Mouse (Mus musculus) intestine, postnatal 0 days (tissue): ENCODE data around the gene Cldn20. TPM values are rescaled to one million over a fixed set of nuclear protein-coding genes. Genes with fewer than 3 reads are reported as not detected.

Experiments
- ATAC-seq: fragments of 200-750 bp; cut with Nextera tagmentation; 2 replicates; pipeline ENCODE4 v1.8.0; 2017; ENCODE audit warnings: mild to moderate bottlenecking, moderate TSS enrichment, moderate library complexity
- H3K27ac ChIP-seq: fragments of 300-500 bp; sonication (generic); 2 replicates; pipeline ENCODE4 v1.5.1; 2014; ENCODE audit warnings: mild to moderate bottlenecking, low read depth, low read length, moderate library complexity
- H3K27me3 ChIP-seq: fragments of 300-500 bp; sonication (generic); replicated peaks from 2 replicates; pipeline ENCODE4 v1.6.1; 2014; ENCODE audit warnings: low read length, mixed read lengths; ENCODE audit not compliant: control insufficient read depth, insufficient read depth
- H3K36me3 ChIP-seq: fragments of 300-500 bp; sonication (generic); 2 replicates; pipeline ENCODE4 v1.6.1; 2014; ENCODE audit warnings: mild to moderate bottlenecking, moderate library complexity; ENCODE audit not compliant: control insufficient read depth, insufficient read depth
- H3K4me1 ChIP-seq: fragments of 300-500 bp; sonication (generic); replicated peaks from 2 replicates; pipeline ENCODE4 v1.6.1; 2014; ENCODE audit warnings: antibody characterized with exemption, low read length, mixed read lengths; ENCODE audit not compliant: control insufficient read depth, insufficient read depth
- H3K4me2 ChIP-seq: fragments of 300-500 bp; sonication (generic); replicated peaks from 2 replicates; pipeline ENCODE4 v1.6.1; 2014; ENCODE audit warnings: low read depth, mild to moderate bottlenecking, moderate library complexity
- H3K4me3 ChIP-seq: fragments of 300-500 bp; sonication (generic); 2 replicates; pipeline ENCODE4 v1.5.1; 2014; ENCODE audit warnings: low read depth, low read length
- H3K9ac ChIP-seq: fragments of 300-500 bp; sonication (generic); 2 replicates; pipeline ENCODE4 v1.6.1; 2014; ENCODE audit warnings: mild to moderate bottlenecking, low read depth, low read length
- H3K9me3 ChIP-seq: fragments of 300-500 bp; sonication (generic); 2 replicates; pipeline ENCODE4 v1.6.1; 2016; ENCODE audit warnings: mixed run types; ENCODE audit not compliant: control insufficient read depth
- CTCF ChIP-seq: sonication (generic); IDR thresholded peaks from 2 replicates; pipeline ENCODE4 v1.5.1; 2016; ENCODE audit warnings: low read depth, mild to moderate bottlenecking, control low read depth, antibody characterized with exemption, moderate library complexity
- WGBS: fragments of 180-500 bp; shearing (Covaris S2); extraction: QIAGEN DNeasy Blood & Tissue Kit; methylation state at CpG from one replicate; pipeline ENCODE4 v1.1.7; 2014; 5-methylcytosine and 5-hydroxymethylcytosine counted together
- polyA plus RNA-seq: library from polyadenylated mRNA; unstranded; fragments of >200 nt; fragmentation: Nextera tagmentation; extraction: Ambion mirVana; gene quantifications from 2 replicates; pipeline ENCODE4 v1.2.1, GENCODE M21; 2015

Cldn20 gene
- polyA plus RNA-seq, 1 experiment from 2014 or later = not detected

GRCm38 (mm10) chr17:3491065-3491464 lies 41.3 kb upstream of the Cldn20 start:
- Histone ChIP-seq H3K9me3 (no peaks in the 10 kb centered on the region), H3K9ac (no peak overlapping the region), H3K4me2 (no peak overlapping the region), H3K4me3 (no peak overlapping the region), H3K4me1 (no peaks in the 10 kb centered on the region), H3K27me3 (no peaks in the 10 kb centered on the region), H3K36me3 (no peaks in the 10 kb centered on the region), H3K27ac (no peak overlapping the region)
- ATAC-seq = no peak
- WGBS = 57% methylated on average over 5 of the region's 5 CpGs
- TF ChIP-seq CTCF = no peak

- no peaks in the 10 kb centered on the region for H3K4me1 ChIP-seq
- no peaks in the 10 kb centered on the region for H3K9me3 ChIP-seq
- WGBS = 86% methylated on average over 6 of the region's 6 CpGs
- no peaks in the 10 kb centered on the region for H3K27me3 ChIP-seq
- H3K27ac ChIP-seq = no peak overlapping the region
- no peak overlapping the region for H3K9ac ChIP-seq
- TF ChIP-seq CTCF = no peak
- no peaks in the 10 kb centered on the region for H3K36me3 ChIP-seq
- H3K4me2 ChIP-seq = no peak overlapping the region
- no peak overlapping the region for H3K4me3 ChIP-seq
- ATAC-seq = no peak
Measured at GRCm38 (mm10) chr17:3491667-3492066, 40.7 kb upstream of the Cldn20 start.

DNA sequence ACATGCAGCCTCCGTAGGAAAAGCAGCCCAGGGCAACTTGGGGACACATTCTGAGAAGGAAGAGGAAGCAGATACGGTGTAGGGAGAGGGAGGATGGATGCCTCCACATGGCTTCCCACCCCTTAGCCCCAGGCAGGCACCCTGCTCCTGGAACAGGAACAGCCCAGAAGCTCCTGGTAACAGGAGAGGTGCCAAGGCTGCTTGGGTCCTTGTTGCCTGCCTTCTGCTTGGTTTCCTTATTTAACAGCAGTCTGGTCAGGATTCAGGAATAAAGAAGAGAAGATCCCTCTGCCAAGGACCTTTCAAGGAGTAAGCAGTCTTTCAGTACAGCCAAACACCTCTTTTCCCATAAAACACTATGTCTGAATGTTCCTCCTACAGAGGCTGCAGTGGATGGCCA lies 36.8 kb upstream of the Cldn20 start:
- Histone ChIP-seq H3K27ac (no peak overlapping the region), H3K4me2 (no peak overlapping the region), H3K4me3 (no peak overlapping the region), H3K9ac (no peak overlapping the region), H3K36me3 (no peaks in the 10 kb centered on the region), H3K27me3 (no peaks in the 10 kb centered on the region), H3K4me1 (no peaks in the 10 kb centered on the region), H3K9me3 (no peaks in the 10 kb centered on the region)
- no peak for TF ChIP-seq CTCF
- no peak for ATAC-seq
- WGBS = 61% methylated on average over 2 of the region's 2 CpGs

DNA sequence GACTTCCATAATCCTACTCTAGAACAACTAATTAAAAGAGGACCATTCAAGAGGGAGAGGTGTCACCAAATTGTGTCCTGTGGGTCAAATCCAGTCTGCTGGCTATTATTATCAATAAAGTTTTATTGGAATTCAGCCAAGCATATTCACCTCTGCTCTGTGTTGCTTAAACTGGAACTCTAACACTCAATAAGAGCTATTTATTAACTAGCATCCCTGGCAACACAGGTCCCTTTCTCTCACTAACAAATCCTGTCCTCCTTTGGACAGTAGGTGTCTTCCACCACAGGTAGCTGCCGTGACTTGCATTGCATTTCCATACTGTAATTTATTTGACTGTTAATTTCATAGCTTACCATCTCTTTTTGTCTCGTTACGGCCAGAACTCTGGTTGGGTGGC lies 36.3 kb upstream of the Cldn20 start:
- Histone ChIP-seq H3K36me3 (no peaks in the 10 kb centered on the region), H3K9me3 (no peaks in the 10 kb centered on the region), H3K4me2 (no peak overlapping the region), H3K27me3 (no peaks in the 10 kb centered on the region), H3K9ac (no peak overlapping the region), H3K4me3 (no peak overlapping the region), H3K4me1 (no peaks in the 10 kb centered on the region), H3K27ac (no peak overlapping the region)
- WGBS = 71% methylated on average over 3 of the region's 3 CpGs
- TF ChIP-seq CTCF = no peak
- ATAC-seq = no peak

DNA sequence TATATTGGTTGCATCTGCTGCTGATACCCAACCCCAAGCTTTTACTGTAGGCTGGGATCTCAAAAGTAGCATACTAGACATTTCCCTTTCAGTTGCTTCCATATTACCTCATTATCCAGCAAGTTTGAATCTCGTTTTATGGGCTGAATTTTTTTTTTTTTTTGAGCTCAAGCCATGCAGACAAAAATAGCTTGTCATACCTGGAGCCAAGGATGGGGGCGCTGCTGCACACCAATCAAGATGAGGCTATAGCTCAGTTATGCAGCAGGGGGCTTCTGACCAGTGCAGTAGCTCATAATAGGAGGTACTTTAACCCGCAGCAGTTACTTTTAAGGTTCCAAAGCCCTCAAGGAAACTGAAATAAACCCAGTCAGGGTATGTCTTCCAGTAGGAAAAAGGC lies 34.3 kb upstream of the Cldn20 start:
- no peak for ATAC-seq
- Histone ChIP-seq H3K4me2 (no peak overlapping the region), H3K27me3 (no peaks in the 10 kb centered on the region), H3K27ac (no peak overlapping the region), H3K9me3 (no peaks in the 10 kb centered on the region), H3K36me3 (no peaks in the 10 kb centered on the region), H3K4me1 (no peaks in the 10 kb centered on the region), H3K9ac (no peak overlapping the region), H3K4me3 (no peak overlapping the region)
- WGBS = 31% methylated on average over 3 of the region's 3 CpGs
- TF ChIP-seq CTCF = peak; percentile 70

DNA sequence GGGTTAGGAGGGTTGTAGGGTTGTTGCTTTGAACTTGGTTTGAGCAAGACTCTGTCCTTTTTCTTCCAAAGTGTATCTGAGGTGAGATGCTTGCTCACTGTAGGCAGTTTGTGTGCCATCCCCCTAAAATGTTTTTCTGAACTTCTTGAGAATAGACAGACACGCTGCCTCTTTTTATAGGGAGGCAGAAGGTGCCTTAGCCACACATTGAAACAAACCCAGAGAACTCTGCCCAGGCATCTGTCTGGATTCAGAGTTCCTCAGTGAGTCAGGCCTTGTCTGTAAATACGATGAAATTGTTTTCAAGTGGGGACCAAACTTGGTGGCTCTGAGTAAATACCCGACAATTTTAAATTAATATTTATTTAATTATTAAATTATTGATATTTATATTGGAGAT lies 33.8 kb upstream of the Cldn20 start:
- ATAC-seq = no peak
- Histone ChIP-seq H3K9ac (no peak overlapping the region), H3K4me1 (no peaks in the 10 kb centered on the region), H3K9me3 (no peaks in the 10 kb centered on the region), H3K4me2 (no peak overlapping the region), H3K4me3 (no peak overlapping the region), H3K27me3 (no peaks in the 10 kb centered on the region), H3K36me3 (no peaks in the 10 kb centered on the region), H3K27ac (no peak overlapping the region)
- TF ChIP-seq CTCF = no peak
- 89% methylated on average over 3 of the region's 3 CpGs for whole genome bisulfite sequencing

DNA sequence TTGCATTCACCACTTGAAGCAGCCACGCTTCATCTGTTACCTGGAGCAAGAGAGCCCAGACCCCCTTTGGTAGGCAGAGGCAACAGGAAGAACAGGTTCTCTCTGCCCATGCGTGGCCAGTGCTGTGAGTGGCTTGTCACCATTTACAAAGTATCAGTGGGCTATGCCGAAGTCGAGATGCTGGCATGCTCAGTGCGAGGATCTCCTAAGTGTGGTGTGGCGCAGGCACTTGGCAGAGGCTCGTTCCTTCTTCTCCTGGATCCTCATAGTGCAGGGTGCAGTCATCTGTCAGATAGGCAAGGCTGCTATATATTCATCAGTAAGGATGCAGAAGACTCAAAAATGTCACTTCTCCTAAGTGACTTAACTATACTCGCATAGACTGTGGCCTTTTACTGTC lies 32.9 kb upstream of the Cldn20 start:
- H3K4me3 ChIP-seq = no peak overlapping the region
- WGBS = 91% methylated on average over 8 of the region's 8 CpGs
- H3K27me3 ChIP-seq = no peaks in the 10 kb centered on the region
- no peak overlapping the region for H3K9ac ChIP-seq
- no peaks in the 10 kb centered on the region for H3K4me1 ChIP-seq
- TF ChIP-seq CTCF = no peak
- H3K4me2 ChIP-seq = no peak overlapping the region
- no peaks in the 10 kb centered on the region for H3K9me3 ChIP-seq
- H3K36me3 ChIP-seq = no peaks in the 10 kb centered on the region
- H3K27ac ChIP-seq = no peak overlapping the region
- ATAC-seq = no peak
